Mouse (Mus musculus): Measurements from ENCODE around the gene Zmym1. TPM values are rescaled to one million over a fixed set of nuclear protein-coding genes. Genes with fewer than 3 reads are reported as not detected.
"Not testable (repeated sequence)": the region's sequence is repeated elsewhere in the genome, so short reads cannot be mapped to it uniquely, and the experiment has no call there.

Zmym1 gene
- total RNA-seq, 2 experiments from 2014 or later, result 13.6 to 22.3 TPM

- ATAC-seq (replicated peaks; ENCODE audit: poor library complexity), result peak; percentile 71
Measured at GRCm38 (mm10) chr4:127027228-127028190, 33.4 kb downstream of the Zmym1 start.

- no peak for ATAC-seq (replicated peaks; ENCODE audit: poor library complexity)
Measured at GRCm38 (mm10) chr4:127026826-127027225, 34.1 kb downstream of the Zmym1 start.

DNA sequence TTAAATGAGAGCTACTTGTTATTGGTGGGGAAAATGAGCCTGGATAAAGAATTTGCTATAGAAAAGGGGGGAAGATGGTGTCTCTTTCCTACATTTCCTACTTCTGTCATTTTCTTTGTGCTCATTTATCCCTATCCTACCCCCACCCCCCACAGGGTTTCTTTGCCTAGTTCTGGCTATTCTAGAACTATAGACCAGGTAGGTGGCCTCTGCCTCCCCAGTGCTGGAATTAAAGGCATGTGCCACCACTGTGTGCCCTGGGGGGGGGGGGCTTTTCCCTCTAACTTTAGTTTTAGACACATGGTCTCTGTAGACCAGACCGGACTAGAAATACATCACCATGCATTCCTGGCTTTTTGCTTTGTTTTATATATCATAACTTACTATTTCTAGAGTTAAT is 36.7 kb downstream of the Zmym1 start:
- ATAC-seq (replicated peaks; ENCODE audit: poor library complexity), result no peak

- ATAC-seq (replicated peaks; ENCODE audit: poor library complexity), result no peak
Measured at GRCm38 (mm10) chr4:127023201-127023600, 37.8 kb downstream of the Zmym1 start.

- ATAC-seq (replicated peaks; ENCODE audit: poor library complexity), result peak; percentile 64
Measured at GRCm38 (mm10) chr4:127021989-127022626, 38.8 kb downstream of the Zmym1 start.

DNA sequence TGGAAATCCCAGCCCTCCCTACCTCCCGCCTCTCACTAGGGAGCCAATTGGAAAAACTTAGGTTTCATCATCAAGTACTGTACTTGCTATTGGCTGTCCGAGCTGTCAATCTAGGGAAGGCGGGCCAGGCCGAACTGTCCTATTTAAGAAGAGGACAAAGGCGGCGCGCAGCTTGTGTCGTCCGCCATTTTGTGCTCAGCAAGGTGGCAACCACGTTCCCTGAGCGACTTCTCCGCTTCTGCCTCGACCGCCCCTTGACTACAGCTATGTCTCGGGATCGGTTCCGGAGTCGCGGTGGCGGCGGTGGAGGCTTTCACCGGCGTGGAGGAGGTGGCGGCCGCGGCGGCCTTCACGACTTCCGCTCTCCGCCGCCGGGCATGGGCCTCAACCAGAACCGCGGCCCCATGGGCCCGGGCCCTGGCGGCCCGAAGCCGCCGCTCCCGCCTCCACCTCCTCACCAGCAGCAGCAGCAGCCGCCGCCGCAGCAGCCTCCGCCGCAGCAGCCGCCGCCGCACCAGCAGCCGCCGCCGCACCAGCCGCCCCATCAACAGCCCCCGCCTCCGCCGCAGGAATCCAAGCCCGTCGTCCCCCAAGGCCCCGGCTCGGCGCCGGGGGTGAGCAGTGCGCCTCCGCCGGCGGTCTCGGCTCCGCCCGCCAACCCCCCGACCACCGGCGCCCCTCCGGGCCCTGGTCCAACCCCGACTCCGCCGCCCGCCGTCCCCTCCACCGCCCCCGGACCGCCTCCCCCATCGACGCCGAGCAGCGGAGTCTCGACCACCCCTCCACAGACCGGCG is 39.6 kb downstream of the Zmym1 start, which contains the start of gene Sfpq:
Gene Sfpq, plus strand, starts transcription at position 174 of the 795 bp plus-strand sequence.
- ATAC-seq (replicated peaks; ENCODE audit: poor library complexity), result peak; percentile 85

DNA sequence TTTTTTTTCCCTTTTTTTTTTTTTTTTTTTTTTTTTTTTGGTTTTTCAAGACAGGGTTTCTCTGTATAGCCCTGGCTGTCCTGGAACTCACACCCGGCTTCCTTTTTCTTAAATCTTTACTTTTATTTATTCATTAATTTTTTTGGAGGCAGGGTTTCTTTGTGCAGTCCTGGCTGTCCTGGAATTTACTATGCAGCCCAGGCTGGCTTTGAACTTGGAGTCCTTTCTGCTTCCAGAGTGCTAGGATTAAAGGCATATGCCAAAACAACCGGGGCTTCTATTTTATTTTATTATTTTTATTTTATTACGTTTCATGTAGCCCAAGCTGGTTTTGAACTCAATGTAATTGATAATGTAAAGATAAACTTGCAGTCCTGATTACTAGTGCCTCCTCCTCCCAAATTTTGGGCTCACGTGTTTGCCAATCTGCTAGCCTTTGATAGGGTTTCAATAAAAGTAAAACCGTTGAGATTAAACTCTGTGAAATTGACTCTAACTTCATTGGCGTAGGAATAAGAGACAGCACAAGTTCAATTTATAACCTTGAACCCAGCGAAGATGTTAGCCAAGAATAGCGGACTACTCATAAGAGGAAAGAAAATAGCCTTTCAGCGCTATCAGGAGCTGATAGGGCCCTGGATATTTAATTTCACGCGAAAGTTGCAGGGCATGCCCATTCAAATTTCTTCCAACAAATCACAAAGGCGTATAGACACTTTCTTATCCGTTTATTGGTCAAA is 40.4 kb downstream of the Zmym1 start:
- peak; percentile 3 for ATAC-seq (replicated peaks; ENCODE audit: poor library complexity)

DNA sequence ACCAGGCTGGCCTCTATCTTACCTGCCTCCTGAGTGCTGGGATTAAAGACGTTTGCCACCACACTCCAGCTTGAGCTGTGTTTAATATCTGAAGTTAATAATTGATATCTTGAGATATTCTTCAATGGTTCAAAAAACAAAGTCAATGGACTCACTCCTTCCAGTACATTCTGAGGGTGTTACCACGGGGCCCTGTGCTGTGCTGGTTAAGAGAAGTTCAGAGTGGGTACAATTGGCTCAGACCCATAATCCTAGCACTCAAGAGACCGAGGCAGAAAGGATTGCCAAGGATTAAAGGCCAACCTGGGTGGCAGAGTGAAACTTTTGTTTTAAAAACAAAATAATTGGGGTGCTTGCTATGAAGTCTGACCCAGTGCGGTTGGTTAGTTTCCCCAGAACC is 44.6 kb downstream of the Zmym1 start:
- no peak for ATAC-seq (replicated peaks; ENCODE audit: poor library complexity)

DNA sequence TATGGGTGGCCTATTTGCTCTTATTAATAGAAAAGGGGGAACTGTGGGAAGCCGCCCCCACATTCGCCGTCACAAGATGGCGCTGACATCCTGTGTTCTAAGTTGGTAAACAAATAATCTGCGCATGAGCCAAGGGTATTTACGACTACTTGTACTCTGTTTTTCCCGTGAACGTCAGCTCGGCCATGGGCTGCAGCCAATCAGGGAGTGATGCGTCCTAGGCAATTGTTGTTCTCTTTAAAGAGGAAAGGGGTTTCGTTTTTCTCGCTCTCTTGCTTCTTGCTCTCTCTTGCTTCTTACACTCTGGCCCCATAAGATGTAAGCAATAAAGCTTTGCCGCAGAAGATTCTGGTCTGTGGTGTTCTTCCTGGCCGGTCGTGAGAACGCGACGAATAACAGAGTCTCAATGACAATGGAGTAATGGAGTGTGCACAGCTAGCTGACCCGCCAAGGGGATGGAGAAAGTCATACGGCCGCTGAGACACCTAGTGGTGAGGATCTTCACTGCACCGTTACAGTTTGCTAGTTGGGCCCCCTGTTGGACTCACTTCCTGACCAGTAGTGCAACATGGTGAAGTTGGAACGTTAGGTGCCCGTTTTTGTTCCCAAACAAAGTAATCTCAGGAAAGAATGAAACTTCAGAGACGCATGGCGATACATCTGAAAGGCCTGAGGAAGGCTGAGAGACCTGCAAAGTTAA is 45.5 kb downstream of the Zmym1 start:
- peak; percentile 100 for ATAC-seq (replicated peaks; ENCODE audit: poor library complexity)

- peak; percentile 69 for ATAC-seq (replicated peaks; ENCODE audit: poor library complexity)
Measured at GRCm38 (mm10) chr4:127005113-127005936, 55.6 kb downstream of the Zmym1 start.

DNA sequence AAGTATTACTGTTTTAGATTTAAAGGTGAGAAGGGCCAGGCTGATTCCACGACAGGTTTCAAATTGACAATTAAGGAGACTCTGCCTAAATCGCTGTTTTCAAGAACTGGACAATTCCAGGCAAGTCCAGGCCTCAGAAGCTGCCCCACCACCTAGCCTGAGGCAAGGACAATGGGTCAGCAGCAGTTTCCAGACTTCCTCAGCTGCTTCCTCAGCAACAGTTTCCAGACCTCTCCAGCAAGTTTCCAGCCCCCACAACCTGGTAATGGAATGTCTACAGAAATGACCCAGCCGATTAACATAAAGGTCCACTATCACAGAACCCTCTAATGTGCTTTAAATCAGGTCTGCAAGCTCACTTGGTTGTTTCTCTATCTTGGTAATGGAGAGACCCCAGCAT is 56.6 kb downstream of the Zmym1 start:
- ATAC-seq (replicated peaks; ENCODE audit: poor library complexity), result no peak

- no peak for ATAC-seq (replicated peaks; ENCODE audit: poor library complexity)
Measured at GRCm38 (mm10) chr4:127000601-127001105, 60.3 kb downstream of the Zmym1 start.

- ATAC-seq (replicated peaks; ENCODE audit: poor library complexity), result not testable (repeated sequence)
Measured at GRCm38 (mm10) chr4:126999372-126999771, 61.6 kb downstream of the Zmym1 start.

Other genes starting within 250 kb of the Zmym1 start
- 51.9 and 70.5 TPM in 2 replicates for gene Zmym4, start 93.0 kb downstream of the Zmym1 start, total RNA-seq (2015)
- gene Zmym4, start 93.0 kb downstream of the Zmym1 start, total RNA-seq (2017), result 32.0 and 62.9 TPM in 2 replicates
- gene Sfpq, start 39.8 kb downstream of the Zmym1 start, total RNA-seq (2015), result 490 and 507 TPM in 2 replicates
- 686 and 899 TPM in 2 replicates for gene Sfpq, start 39.8 kb downstream of the Zmym1 start, total RNA-seq (2017)
- gene Zmym6, start 16.2 kb upstream of the Zmym1 start, total RNA-seq (2015), result 8.1 and 9.2 TPM in 2 replicates
- gene Zmym6, start 16.2 kb upstream of the Zmym1 start, total RNA-seq (2017), result 11.2 and 14.1 TPM in 2 replicates
- 15.2 and 17.8 TPM in 2 replicates for gene Tmem35b, start 62.5 kb upstream of the Zmym1 start, total RNA-seq (2015)
- 5.9 and 9.2 TPM in 2 replicates for gene Tmem35b, start 62.5 kb upstream of the Zmym1 start, total RNA-seq (2017)
- gene Dlgap3, start 108.1 kb upstream of the Zmym1 start, total RNA-seq (2015), result not detected in 2 replicates
- gene Dlgap3, start 108.1 kb upstream of the Zmym1 start, total RNA-seq (2017), result not detected in 2 replicates
- 31.6 and 33.8 TPM in 2 replicates for gene Smim12, start 182.6 kb upstream of the Zmym1 start, total RNA-seq (2015)
- 40.4 and 49.1 TPM in 2 replicates for gene Smim12, start 182.6 kb upstream of the Zmym1 start, total RNA-seq (2017)